Mouse (Mus musculus) ovary, adult 18-20 months (tissue): ENCODE measurements at regions not wholly inside any gene's neighbourhood (a gene's known extent, or its start where the extent isn't known, plus 50 kb on each side); places are given as distances from the start of the nearest gene placed in this dataset.

Source experiments
- DNase-seq: peaks from one replicate; pipeline ENCODE4 v3.0.0; 2022; ENCODE audit warnings: low spot score, mixed read lengths

GRCm38 (mm10) chrX:99291423-99291963, 155.6 kb downstream of the Efnb1 start:
- no peak for DNase-seq

GRCm38 (mm10) chrX:99287988-99288387, 152.1 kb downstream of the Efnb1 start:
- no peak for DNase-seq

DNA sequence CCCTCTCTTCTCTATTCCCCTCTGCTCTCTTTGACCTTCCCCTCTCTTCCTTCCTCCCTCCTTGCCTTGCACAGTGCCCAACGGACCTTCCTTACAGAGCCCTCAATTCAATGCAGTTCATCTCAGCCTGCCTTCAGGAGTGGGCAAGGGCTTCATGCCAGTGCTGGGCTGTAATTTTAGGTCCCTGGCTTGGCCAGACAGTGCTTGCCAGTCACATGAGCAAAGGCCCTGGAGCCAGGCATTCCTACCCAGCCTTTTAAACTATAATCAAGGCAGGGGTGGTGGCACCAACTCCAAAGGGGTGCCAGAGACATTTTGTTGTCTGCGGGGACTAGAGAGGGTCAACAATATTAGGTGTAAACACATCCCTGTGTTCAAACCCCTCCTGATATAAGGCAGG, 150.9 kb downstream of the Efnb1 start:
- DNase-seq = no peak

- DNase-seq = peak; percentile 60
Measured at GRCm38 (mm10) chrX:99285611-99286010, 149.7 kb downstream of the Efnb1 start.

DNA sequence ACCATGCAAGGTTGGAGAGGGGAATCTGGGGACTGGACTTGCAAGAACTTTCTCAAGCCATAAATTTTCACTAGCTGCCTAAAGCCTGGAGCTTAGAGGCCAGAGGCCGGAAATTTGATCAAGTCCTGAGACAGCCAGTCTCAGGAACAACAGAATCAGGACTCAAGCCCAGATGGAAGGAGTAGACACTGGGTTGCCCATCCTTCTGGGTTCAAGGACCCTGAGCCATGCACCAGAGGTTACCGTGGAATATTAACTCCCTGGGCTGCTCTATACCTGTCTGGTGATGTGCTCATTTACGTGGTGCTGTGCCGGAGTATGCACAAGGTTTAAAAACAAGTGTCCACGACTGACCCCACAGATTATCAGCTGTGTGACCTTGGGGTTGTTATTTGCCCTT, 145.1 kb downstream of the Efnb1 start:
- DNase-seq = no peak

DNA sequence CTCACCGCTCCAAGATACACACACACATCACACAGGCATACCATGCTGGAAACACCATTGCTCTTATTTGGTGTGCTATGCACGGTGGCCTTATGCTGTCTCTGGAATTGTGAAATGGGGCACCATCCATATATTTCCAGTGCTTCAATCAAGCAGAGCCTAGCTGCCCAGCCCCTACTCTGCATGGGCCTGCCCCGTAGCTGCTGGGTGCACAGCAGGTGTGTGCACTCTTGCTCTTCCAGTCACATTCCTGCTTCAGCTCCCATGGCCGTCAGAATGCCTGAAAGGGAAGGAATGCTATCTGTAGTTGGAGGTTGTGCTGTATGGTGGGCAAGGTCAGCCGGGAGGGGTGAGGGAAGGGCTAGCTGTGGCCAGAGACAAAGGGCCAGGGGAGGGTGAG, 144.6 kb downstream of the Efnb1 start:
- no peak for DNase-seq

DNA sequence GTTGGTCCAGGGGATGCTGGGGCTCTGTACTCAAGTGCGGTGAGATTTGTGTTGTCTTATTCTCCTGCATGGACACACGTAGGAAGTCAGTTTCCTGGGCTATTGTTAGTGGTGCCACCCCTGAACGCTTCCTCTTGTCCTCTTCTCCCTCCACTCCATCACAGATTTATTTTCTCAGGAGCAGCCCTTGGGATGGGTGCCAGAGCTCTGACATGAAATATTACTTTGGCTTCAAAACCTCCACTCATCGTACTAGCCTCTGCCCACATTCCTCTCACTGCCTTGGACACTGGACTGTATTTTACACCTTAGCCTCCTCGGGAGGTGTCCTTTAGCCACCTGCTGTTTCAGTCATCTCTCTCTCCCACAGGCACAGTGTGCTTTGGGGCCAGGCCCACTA, 139.6 kb downstream of the Efnb1 start:
- no peak for DNase-seq

- no peak for DNase-seq
Measured at GRCm38 (mm10) chrX:99271908-99272307, 136.0 kb downstream of the Efnb1 start.

- DNase-seq = no peak
Measured at GRCm38 (mm10) chrX:99249038-99249607, 113.2 kb downstream of the Efnb1 start.

DNA sequence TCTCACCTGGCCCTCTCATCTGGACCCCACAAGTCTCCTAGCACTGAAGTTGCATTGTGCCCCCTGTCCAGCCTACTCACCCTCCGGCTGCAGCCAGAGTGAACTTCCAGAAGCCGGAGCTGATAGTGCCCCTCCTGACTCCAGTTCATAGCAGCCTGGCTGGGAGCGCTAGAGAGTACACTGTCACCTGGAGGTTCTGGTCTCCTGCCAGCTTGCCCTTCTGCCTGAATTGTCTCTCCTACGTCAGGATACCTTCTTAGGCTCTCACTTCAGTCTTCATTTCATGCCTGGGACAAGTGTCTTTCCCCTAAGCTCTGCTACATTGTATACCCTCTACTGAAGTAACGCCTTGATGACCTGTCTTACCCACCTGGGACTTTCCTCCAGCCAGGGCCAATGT, 112.3 kb downstream of the Efnb1 start:
- DNase-seq = no peak

DNA sequence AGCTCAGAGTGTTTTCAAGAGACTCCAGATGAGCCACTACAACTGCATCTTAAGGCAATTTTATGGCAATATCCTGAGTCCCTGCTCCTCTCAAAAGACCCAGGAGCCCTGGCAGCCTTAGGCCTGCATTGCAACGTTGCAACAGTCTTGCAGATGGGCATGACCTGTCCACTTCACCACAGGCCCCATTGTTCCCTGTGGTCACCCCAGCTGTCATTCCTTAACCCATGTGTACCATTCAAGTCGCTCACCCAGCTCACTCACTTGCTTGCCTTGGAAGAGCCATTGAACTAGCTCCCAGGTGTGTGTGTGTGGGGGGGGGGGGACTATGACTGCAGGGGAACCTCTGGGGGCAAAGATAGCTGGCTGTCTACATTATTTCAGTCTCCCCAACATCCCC, 110.8 kb downstream of the Efnb1 start:
- DNase-seq = no peak

DNA sequence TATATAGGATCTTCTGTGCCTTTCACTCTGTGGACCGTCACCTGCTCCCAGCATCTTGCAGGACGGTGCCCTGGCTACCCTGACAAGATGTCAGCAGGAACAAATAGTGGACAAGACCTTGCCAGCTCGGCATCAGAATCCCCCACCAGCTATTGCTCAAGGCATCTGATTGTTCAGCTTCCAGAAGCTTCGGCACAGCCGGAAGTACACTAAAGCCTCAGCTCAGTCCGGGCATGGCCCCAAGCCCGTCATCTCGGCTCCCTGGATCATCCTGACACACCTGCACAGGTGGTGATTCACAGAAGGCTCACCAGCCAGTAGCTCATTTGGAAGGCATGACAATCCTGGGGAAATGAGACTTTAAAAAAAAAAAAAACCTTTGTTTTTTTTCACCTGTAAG, 110.1 kb downstream of the Efnb1 start:
- DNase-seq = no peak

GRCm38 (mm10) chrX:99245541-99245940, 109.6 kb downstream of the Efnb1 start:
- DNase-seq = no peak

- DNase-seq = no peak
Measured at GRCm38 (mm10) chrX:99243251-99243650, 107.3 kb downstream of the Efnb1 start.

- DNase-seq = no peak
Measured at GRCm38 (mm10) chrX:99241684-99242118, 105.8 kb downstream of the Efnb1 start.

GRCm38 (mm10) chrX:99233035-99233434, 97.1 kb downstream of the Efnb1 start:
- DNase-seq = no peak

DNA sequence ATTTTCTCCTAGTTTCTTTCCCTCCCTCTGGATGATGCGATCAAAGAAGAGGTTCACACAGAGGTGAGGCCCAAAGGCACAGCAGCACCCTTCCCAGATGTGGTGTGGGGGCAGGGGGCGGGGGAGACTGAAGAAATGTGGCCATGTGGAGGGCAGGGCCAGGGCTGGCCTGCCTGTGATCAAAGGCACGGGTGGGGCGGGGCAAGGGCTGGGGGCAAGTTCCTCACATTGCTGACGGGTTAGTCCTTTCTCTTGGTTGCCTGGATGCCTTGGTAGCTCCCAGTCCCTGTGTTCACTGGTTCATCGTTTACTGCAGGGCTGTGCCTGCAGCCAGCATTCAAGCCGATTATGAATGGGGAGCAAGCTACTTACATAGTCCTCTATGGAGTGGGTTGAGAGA, 96.4 kb downstream of the Efnb1 start:
- no peak for DNase-seq

DNA sequence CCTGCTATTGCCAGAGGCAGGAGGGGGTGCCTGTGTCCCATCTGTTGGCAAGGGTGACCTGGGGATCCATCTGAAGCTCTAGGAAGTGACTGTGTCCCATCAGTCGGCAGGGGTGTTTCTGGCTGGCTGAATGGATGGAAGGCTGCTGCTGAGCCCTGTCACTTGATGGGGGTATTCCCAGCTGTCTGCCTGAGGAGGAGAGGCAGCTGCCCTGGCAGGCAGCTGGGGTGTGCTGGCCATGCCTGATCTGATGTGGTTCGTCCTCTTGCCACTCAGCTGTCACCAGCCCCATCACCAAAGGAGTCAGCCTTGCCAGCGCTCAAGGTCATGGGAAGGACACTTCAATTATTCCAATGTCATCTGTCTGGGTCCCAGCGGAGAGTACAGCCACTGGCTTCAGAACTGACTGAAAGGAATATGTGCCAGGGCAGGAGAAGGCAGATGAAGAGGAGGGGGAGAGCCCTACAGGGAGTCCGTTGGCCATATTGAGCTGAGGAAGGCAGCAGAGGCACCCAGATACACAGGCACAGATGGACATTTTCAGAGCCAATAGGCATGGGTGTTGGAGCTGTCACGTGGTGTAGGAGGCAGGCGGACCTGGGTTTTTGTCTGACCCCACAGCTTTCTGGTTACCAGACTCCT, 89.3 kb downstream of the Efnb1 start:
- DNase-seq = no peak

DNA sequence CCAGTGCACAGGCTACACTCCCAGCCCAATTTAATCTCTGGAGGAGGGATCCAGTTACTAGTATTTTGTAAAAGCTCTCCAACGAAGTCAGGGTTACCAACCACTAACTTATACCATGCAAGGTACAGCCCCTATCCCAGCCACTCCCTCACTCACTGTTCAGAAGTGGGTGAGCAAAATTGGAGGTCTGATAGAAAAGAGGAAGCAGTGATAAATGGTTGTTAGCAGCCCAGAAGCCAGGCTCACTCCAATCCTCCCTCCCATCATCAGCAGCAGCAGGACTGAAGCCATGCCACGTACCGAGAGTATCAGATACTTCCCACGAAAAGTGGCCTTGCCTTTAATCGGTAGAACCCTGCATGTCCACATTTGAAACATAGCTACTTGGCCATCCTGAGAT, 86.1 kb downstream of the Efnb1 start:
- no peak for DNase-seq

DNA sequence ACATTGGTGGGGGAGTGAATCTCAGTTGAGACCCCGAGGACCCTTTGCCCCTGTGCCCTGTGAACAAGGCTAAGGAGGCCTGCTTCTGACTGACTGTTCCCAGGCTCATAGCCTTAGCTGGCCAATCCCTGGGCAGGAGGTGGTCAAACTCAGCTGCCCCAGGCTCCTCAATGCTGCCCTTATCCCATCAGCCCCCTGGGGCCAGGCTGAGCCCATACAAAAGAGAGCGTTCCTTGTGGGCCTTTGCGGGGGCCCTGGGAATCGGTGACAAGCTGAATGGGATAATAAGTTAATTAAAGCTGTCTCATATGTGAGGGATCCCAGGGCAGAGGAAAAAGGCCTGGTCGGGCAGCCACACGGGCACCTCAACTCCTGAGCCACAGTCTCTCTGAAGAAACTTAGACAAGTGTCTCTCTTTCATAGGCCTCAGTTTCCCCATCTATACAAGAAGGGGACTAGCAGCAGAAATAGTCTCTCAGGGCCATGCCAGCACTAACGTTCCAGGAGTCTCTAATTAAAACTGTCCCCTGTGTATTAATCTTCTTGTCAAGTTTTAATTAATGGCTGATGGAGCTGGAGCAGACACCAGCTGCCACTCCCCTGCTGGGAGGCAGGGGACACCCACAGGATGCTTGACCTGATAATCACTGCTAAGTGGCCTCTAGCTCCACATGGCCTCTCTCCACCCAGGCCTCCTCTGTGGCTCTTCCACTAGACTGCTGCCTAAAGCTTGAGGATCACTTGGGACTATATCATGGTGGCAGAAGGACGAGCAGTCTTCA, 84.9 kb downstream of the Efnb1 start:
- DNase-seq = no peak

GRCm38 (mm10) chrX:99218213-99218612, 82.3 kb downstream of the Efnb1 start:
- DNase-seq = no peak

GRCm38 (mm10) chrX:99216633-99217459, 80.9 kb downstream of the Efnb1 start:
- DNase-seq = peak; percentile 39
